Mouse (Mus musculus) c-Kit-positive CD71-positive TER-119-positive erythroid progenitor cells, embryonic 14.5 days (primary cell): ENCODE measurements around the gene Prlh.
A peak's percentile ranks its signal among the peaks of the same experiment; 100 is the strongest.

ENCODE experiments used
- DNase-seq: peaks from one replicate; pipeline ENCODE4 v3.0.0-alpha.2; 2013; ENCODE audit warnings: low spot score

Gene Prlh

DNA sequence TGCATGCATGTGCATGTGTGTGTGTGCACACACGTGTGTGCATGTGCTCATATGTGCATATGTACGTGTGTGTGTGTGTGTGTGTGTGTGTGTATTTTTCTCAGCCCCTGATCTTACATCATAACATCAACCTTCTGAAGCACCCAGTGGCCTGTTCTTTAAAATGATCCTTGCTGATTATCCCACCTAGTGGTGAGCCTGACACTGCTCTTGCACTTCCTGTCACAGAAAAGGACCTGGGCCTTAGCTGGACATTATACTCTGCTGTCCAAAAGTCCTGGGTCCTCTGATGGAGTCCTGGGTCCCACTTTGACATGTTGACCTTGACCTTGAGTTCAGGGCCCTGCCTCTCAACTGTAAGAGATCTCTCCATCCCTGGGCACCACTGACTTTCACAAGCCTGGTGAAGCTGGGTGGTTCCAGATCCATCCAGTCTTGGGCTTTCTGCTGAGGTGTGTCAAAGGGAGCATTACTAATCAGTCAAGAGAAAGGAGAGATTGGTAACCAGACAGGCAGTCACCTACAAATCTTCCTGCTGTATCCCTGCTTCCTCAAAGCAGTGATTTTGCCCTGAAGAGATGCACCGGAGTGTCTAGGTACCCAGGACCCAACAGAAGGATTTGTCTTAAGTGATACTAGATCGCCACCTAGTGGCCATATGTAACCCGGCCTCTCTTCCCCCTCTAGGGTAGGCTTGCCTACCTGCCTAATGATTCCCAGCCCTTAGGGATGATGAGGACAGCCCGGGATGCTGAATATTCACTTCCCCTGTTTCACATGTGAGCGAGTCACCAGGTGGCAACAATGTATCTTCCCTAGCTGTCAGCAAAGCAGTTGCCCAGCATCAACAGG lies 3.6 kb downstream of the Prlh start:
- DNase-seq = peak; percentile 56

GRCm38 (mm10) chr1:90962526-90962925 lies 9.6 kb downstream of the Prlh start:
- no peak for DNase-seq

DNA sequence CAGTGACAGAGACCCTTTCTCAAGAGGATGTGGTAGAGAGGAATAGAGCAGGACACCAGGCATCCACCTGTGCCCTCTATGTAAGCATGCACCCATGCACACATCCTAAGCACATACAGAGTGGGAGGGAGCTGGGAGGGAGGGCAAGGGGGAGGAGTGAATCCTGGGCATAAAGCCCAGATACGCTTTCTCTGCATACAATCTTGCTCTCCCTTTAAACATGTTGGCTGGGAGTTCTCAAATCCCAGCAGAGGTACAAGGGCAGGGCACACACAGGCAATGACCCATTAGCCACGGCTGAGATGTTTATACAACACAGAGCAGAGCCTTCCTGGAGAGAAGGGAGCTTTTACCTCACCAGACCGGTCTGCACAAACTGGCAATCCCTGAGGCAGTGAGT lies 10.1 kb downstream of the Prlh start:
- no peak for DNase-seq

GRCm38 (mm10) chr1:90967583-90967982 lies 14.7 kb downstream of the Prlh start:
- DNase-seq = no peak

GRCm38 (mm10) chr1:90968649-90969048 lies 15.7 kb downstream of the Prlh start:
- DNase-seq = no peak

- DNase-seq = no peak
Observed at GRCm38 (mm10) chr1:90969347-90969784, 16.5 kb downstream of the Prlh start, which contains the start of gene Rab17. TSS of gene Rab17 (minus strand) at chr1:90969661.

DNA sequence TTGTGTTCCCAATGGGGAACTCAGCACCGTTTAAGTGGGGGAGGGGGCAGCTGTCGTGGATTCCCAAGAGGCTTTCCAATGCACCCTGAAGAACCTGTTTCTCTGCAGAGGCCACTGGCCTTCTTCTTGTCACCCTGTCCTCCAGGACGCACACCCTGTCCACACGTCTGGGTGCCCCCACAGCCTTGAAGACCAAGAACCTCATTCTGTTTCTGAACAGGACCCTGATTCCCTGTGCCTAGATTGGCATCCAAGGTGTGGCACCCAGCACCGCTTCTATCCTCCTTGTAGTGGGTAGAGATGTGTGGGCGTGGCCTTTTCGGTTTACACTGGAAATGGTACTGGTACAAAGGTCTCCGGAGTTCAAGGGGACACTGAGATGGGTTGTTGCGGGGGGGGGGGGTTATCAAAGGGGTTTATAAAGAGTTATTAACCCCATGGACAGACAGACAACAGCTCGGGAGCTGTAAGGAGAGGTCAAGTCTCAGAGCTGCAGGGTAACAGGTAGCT lies 17.0 kb downstream of the Prlh start:
- no peak for DNase-seq

- DNase-seq = peak; percentile 49
Observed at GRCm38 (mm10) chr1:90972911-90973573, 20.1 kb downstream of the Prlh start.

- DNase-seq = no peak
Observed at GRCm38 (mm10) chr1:90973574-90973911, 20.6 kb downstream of the Prlh start.

GRCm38 (mm10) chr1:90974906-90975649 lies 22.2 kb downstream of the Prlh start:
- DNase-seq = no peak

- DNase-seq = no peak
Observed at GRCm38 (mm10) chr1:90975960-90976359, 23.1 kb downstream of the Prlh start.

GRCm38 (mm10) chr1:90980638-90981330 lies 27.9 kb downstream of the Prlh start:
- no peak for DNase-seq

GRCm38 (mm10) chr1:90981346-90981745 lies 28.4 kb downstream of the Prlh start:
- DNase-seq = no peak

- DNase-seq = no peak
Observed at GRCm38 (mm10) chr1:90995916-90996315, 43.0 kb downstream of the Prlh start.

DNA sequence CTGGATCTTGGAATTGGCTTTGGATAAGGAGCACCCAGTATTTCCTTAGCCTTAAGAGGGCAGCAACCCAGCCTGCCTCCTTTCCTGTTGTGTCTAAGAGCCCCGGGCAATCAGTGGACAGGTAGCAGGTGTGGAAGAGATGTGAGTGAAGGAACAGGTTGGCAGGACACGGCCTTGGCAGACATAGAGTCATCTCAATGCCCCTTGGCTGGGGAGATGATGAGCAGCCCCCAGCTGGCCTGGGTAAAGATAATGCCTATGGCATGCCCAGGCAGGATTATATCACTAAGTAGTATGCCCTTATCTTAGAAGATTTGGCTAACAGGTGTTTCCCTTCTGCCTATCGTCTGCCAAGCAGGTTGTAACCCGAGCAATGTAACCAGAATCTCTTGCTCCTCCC lies 44.2 kb downstream of the Prlh start:
- no peak for DNase-seq

GRCm38 (mm10) chr1:90997641-90998040 lies 44.7 kb downstream of the Prlh start:
- DNase-seq = no peak

DNA sequence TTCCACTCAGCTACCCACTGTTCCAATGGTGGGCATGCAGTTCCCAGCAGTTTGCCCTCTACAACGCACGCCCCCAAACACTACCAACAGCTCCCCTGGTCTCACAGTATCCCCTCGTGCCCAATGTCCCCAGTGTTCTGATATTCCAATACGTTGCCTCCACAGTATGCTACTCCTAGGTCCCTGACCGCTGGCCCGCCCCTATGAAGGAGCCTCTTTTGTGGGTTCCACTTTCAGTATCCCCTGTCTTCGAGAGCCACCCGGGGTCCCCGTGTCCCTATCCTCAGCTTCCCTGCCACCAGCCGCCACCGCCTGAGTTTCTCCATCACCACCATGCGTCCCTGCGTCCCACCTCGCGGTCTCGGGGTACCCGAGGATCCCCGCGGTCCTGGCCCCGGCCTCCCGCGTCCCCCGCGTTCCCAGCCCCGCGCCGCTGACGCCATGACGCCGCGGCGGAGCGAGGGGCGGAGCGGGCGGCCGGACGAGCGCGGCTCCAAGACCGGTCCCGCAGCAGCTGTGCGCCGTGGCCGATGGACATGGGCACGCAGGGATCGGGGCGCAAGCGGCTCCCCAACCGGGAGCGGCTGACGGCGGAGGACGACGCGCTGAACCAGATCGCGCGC lies 45.5 kb downstream of the Prlh start, which contains the start of gene Lrrfip1:
Gene Lrrfip1, plus strand, starts transcription at position 470 of the 623 bp plus-strand sequence.
- no peak for DNase-seq

DNA sequence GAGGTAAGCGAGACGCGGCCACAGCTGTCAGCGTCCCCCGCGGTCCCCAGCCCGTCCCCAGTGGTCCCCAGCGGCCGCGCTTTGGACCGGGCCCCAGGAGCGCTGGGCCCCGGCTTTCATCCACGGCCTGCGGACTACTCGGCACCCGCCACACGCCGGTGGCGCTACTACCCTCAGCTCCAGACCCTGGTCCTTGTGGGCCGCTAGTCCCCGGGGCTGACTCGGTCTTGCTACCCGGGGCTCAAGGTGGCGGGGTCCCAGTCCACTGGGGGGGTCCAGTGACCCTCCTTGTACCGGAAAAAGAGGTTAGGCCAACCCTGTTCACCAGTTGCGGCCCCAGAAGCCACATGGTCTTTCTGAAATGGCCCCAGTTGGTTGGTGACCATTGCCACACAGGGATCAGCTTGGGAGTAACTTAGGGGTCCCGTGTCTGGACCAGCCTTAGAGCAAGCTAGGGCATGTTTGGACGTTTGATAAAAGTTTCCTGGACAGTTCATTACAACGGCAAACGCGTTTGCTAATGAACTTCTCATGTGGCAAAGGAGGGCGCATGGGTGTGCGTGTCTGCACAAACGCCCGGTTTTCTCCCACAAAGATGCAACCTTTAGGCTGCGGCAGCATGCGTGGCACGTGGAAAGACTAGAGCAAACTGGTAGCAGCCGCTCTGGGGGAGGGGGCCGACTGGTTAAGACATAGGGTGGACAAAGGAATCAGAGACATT lies 46.1 kb downstream of the Prlh start:
- no peak for DNase-seq

GRCm38 (mm10) chr1:90999911-91000601 lies 47.1 kb downstream of the Prlh start:
- no peak for DNase-seq

GRCm38 (mm10) chr1:91001101-91001500 lies 48.2 kb downstream of the Prlh start:
- no peak for DNase-seq
